Mouse (Mus musculus): ENCODE data around the gene Utrn.

DNA sequence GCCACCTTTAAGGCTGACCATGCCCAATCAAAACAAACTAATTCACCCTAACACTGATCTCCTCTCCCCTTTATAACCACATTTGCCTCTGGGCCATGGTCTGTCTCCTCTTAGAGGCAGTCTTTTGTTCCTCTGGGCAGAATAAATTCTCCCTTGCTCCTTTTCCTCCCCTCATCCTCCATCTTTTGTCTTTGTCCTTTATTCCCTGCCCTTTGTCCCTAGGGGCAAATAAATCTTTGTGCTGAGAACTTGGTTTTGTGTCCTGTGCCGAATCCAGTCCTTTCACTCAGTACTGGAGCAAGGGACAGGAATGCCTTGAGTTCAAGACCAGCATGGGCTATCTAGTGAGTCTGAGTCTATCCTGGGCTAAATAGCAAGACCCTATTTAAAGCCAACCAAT, 48.5 kb upstream of the Utrn start:
- no peak for TF ChIP-seq CTCF (IDR thresholded peaks at IDR 0.05; ENCODE audit: low read depth)
- no peak for TF ChIP-seq EP300 (IDR thresholded peaks at IDR 0.05; ENCODE audit: low read depth)
